Mouse (Mus musculus): ENCODE data around the gene Ppip5k2.
"Not testable (repeated sequence)": the region's sequence is repeated elsewhere in the genome, so short reads cannot be mapped to it uniquely, and the experiment has no call there.

Ppip5k2 gene

GRCm38 (mm10) chr1:97769904-97770753, at the start of gene Ppip5k2, which contains the start of gene Gin1:
TSS of gene Ppip5k2 (minus strand) at chr1:97770411.
TSS of gene Gin1 (plus strand) at chr1:97770172.
- peak; percentile 92 for DNase-seq (ENCODE audit: low read depth, low spot score)

GRCm38 (mm10) chr1:97809255-97809912, 39.2 kb upstream of the Ppip5k2 start:
- no peak for DNase-seq (ENCODE audit: low read depth, low spot score)

DNA sequence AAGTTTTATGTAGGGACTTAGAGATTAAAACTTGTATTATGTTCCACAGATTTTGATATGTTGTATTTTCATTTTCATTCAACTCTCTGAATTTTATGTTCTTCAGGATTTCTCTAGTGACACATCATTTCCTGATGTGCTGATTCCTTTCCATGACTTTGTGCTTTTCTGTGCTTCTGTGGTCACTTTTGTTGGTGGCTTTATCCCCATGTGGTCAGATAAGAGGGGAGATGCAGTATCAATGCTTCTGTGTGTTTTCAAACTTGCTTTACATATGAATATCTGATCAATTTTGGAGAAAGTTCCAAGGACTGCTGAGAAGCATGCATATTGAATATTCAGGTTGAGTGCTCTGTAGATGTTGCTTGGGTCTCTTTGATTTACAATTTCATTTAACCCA, 34.3 kb upstream of the Ppip5k2 start:
- no peak for DNase-seq (ENCODE audit: low read depth, low spot score)

- no peak for DNase-seq (ENCODE audit: low read depth, low spot score)
These were observed 32.1 kb upstream of the Ppip5k2 start for GRCm38 (mm10) chr1:97802207-97802902.

- DNase-seq (ENCODE audit: low read depth, low spot score), result no peak
These were observed 25.7 kb upstream of the Ppip5k2 start for GRCm38 (mm10) chr1:97795936-97796335.

- no peak for DNase-seq (ENCODE audit: low read depth, low spot score)
These were observed 23.9 kb upstream of the Ppip5k2 start for GRCm38 (mm10) chr1:97794110-97794509.

GRCm38 (mm10) chr1:97788490-97788889, 18.3 kb upstream of the Ppip5k2 start:
- no peak for DNase-seq (ENCODE audit: low read depth, low spot score)

- DNase-seq (ENCODE audit: low read depth, low spot score), result no peak
These were observed 17.5 kb upstream of the Ppip5k2 start for GRCm38 (mm10) chr1:97787674-97788073.

DNA sequence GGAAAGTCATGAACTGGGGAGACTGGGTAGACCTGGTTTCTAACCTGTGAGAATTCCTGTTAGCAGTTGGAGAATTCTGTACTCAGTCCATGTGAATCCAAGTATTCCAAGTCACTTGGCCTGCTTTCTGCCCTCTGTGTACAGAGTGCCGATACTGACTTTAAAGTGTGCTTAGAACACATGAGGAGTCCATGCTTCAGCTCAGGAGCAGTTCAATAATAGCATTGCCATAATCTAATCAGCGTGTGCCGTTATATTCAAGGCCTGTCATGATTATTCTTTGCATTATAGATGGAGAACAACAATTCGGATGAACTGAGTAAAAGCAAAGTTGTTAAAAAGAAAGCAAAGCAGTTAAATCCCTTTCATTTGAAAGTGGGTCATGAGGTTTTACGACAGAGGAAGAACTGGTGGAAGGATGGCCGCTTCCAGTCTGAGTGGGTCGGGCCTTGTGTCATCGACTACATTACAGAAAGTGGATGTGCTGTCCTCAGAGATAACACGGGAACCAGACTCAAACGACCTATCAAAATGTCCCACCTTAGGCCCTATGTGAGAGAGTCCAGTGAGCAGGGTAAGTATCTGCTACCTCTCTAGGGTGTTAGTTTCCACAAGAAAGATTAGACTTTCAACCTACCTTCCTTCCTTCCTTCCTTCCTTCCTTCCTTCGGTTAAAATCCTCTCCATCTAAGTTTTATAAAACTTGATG, 15.6 kb upstream of the Ppip5k2 start:
- DNase-seq (ENCODE audit: low read depth, low spot score), result no peak

DNA sequence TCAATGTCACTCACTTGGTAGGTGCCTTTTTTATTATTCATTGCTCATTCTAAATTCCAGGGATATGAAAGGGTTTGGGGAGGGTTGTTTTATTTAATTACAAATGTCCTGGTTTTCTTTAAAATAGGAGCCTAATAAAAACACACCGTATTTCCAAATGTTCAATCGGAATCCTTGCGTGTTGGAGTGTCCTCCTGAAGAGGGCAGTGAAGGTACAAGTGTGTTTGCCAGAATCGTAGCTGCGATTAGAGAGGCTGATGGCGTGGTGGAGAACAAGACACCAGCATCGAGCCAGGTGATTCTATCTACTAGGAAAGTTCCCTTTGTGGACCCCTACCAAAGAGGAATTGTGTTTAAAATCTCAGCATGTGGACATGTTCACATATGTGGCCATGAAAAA, 14.7 kb upstream of the Ppip5k2 start:
- no peak for DNase-seq (ENCODE audit: low read depth, low spot score)

- DNase-seq (ENCODE audit: low read depth, low spot score), result no peak
These were observed 11.5 kb upstream of the Ppip5k2 start for GRCm38 (mm10) chr1:97781674-97782073.

GRCm38 (mm10) chr1:97773973-97774372, 3.8 kb upstream of the Ppip5k2 start:
- no peak for DNase-seq (ENCODE audit: low read depth, low spot score)

DNA sequence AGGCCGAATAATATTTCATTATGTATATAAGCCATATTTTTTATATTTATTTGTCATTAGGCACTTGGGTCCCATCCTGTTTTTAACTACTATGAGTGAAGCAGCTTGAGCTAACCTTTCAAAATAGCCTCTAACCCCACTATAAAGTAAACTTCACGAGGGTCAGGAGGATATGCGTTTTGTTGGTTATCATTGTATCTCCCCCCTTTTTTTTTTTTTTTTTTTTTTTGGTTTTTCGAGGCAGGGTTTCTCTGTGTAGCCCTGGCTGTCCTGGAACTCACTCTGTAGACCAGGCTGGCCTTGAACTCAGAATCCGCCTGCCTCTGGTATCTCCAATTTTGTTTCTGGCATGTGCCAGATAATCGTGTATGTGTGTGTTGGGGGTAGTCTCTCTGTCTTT, 3.2 kb upstream of the Ppip5k2 start:
- DNase-seq (ENCODE audit: low read depth, low spot score), result no peak

- DNase-seq (ENCODE audit: low read depth, low spot score), result no peak
These were observed 1.5 kb upstream of the Ppip5k2 start for GRCm38 (mm10) chr1:97771727-97772126.

GRCm38 (mm10) chr1:97771118-97771517, 907 bp upstream of the Ppip5k2 start:
- DNase-seq (ENCODE audit: low read depth, low spot score), result no peak

GRCm38 (mm10) chr1:97769294-97769903, 812 bp downstream of the Ppip5k2 start:
- no peak for DNase-seq (ENCODE audit: low read depth, low spot score)

GRCm38 (mm10) chr1:97768906-97769293, 1.3 kb downstream of the Ppip5k2 start:
- DNase-seq (ENCODE audit: low read depth, low spot score), result no peak

DNA sequence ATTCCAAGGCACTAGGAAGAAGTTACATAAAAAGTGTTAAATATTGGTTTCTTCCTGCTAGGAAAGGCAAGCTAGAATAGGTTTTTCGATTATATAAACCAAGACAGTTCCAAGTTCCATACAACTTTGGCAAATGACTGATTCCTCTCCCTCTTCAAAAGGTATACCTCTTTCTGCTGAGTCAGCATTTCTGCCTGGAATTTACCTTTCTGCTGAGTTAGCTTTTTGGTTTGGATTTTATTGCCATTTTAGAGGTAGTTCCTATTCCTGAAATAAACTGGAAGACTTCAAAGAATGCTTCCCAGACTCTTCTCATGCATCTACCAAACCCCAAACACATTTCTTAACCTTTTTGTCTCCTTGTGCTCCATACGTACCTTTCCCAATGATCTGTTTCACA, 2.1 kb downstream of the Ppip5k2 start:
- DNase-seq (ENCODE audit: low read depth, low spot score), result no peak

DNA sequence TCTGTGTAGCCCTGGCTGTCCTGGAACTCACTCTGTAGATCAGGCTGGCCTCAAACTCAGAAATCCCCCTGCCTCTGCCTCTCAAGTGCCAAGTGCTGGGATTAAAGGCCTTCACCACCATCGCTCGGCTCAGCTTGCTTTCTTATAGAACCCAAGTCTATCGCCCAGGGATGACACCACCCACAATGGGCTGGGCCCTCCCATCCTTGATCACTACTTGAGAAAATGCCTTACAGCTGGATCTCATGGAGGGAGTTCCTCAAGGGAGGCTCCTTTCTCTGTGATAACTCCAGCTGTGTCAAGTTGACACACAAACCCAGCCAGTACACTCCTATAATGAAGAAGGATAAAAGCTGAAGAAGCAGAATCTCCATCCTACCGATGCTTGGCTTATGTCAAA, 4.5 kb downstream of the Ppip5k2 start:
- not testable (repeated sequence) for DNase-seq (ENCODE audit: low read depth, low spot score)

DNA sequence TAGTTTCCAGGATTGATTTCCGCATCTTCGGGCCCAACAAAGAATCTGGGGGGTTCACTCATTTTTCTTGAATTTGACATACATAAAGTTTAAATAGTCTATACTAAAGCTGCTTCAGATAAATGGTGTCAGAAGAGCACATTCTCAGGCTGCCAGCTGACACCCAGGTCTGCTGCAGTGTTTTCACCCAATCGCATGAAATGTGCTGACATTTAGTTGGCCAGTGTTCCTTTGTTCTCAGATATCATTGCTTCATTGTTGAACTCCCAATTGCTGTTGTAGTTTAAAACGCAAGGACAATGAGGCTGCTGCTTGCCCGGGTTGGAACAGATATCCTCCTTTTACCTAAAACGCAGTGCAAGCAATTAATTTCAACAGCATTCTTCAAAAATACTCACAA, 8.7 kb downstream of the Ppip5k2 start:
- no peak for DNase-seq (ENCODE audit: low read depth, low spot score)

DNA sequence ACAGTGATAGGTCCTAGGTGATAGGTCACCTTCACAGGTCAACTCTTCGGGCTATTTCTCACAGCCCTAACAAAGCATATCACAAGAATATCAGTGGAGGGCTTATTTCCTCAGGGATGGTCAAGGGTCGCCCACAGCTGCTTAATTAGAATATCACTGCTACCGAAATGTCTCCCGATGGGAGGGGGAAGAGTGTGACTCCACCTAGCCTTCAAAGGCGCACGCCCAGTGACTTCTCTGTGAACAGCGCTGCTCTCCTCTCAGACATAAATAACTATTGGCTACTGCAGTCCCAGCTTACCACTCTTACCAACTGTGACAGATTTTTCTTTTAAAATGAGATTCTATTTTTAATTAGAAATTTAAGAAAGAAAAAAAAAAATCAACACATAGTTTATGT, 9.6 kb downstream of the Ppip5k2 start:
- no peak for DNase-seq (ENCODE audit: low read depth, low spot score)

Data from c-Kit-negative CD71-positive TER-119-positive erythroid progenitor cells, embryonic 14.5 days (primary cell).